Comparison of ENCODE assay signal across 8 mouse cellular contexts in genomic region chr11:116413631-116414022, GRCm38 (mm10). TPM values are rescaled to one million over a fixed set of nuclear protein-coding genes. Genes with fewer than 3 reads are reported as not detected.
DNase-seq lines count a peak whose midpoint lies in the region; ATAC-seq and TF ChIP-seq lines count a peak whose summit lies in the region.

No protein-coding gene starts in this region.

- no peak for TF ChIP-seq POLR2A in limb, embryonic 14.5 days (IDR thresholded peaks at IDR 0.05; ENCODE audit: borderline replicate concordance, extremely low read depth, insufficient read depth, insufficient read length)
- no peak for TF ChIP-seq POLR2A in olfactory bulb, adult 2 months (IDR thresholded peaks at IDR 0.05; ENCODE audit: insufficient read depth, low read depth, low read length)

- no peak for DNase-seq in lung, embryonic 14.5 days
- no peak for DNase-seq in lung, adult 18-20 months
- DNase-seq in limb, embryonic 14.5 days (ENCODE audit: low spot score) = no peak
- DNase-seq in thymus, postnatal 4 days = no peak
- DNase-seq in thymus, postnatal 25 days = no peak
- DNase-seq in urinary bladder, postnatal 25 days (ENCODE audit: low spot score) = no peak

- no peaks in the 10 kb centered on the region for H3K36me3 ChIP-seq in lung, embryonic 14.5 days (ENCODE audit: insufficient read depth)
- H3K36me3 ChIP-seq in embryonic facial prominence, embryonic 15.5 days = no peaks in the 10 kb centered on the region
- H3K36me3 ChIP-seq in limb, embryonic 14.5 days (ENCODE audit: control insufficient read depth, insufficient read depth, low read length) = no peaks in the 10 kb centered on the region

- H3K27me3 ChIP-seq in lung, embryonic 14.5 days (ENCODE audit: insufficient read depth, low read length) = no peaks in the 10 kb centered on the region
- H3K27me3 ChIP-seq in embryonic facial prominence, embryonic 15.5 days = 0 out of 2 replicates have a peak, but pooled peaks cover 2% of the 10 kb centered on the region
- H3K27me3 ChIP-seq in limb, embryonic 14.5 days (ENCODE audit: control insufficient read depth, insufficient read depth, low read length) = no peaks in the 10 kb centered on the region

- ATAC-seq in lung, embryonic 14.5 days (ENCODE audit: insufficient read depth) = no peak
- ATAC-seq in embryonic facial prominence, embryonic 15.5 days (ENCODE audit: insufficient number of reproducible peaks, low FRiP score, low TSS enrichment, low read depth) = peak; percentile 32; the same call in 1 of the 2 replicates
- ATAC-seq in limb, embryonic 14.5 days (ENCODE audit: low FRiP score, low read depth) = no peak

- no peak overlapping the region for H3K27ac ChIP-seq in lung, embryonic 14.5 days (ENCODE audit: low read depth)
- peak overlapping the region; percentile 77; the same call in 1 of the 2 replicates for H3K27ac ChIP-seq in embryonic facial prominence, embryonic 15.5 days (replicated peaks)
- H3K27ac ChIP-seq in limb, embryonic 14.5 days (replicated peaks; ENCODE audit: low read depth, low read length) = no peak overlapping the region
- H3K27ac ChIP-seq in olfactory bulb, adult 2 months (ENCODE audit: insufficient read depth, low read depth, low read length) = peak overlapping the region; percentile 98

- no peak for TF ChIP-seq CTCF in lung, embryonic 14.5 days (IDR thresholded peaks at IDR 0.05; ENCODE audit: low read depth)
- no peak for TF ChIP-seq CTCF in olfactory bulb, adult 2 months (IDR thresholded peaks at IDR 0.05; ENCODE audit: insufficient read depth, low read depth, low read length)

- peak overlapping the region; percentile 76; the same call in 1 of the 2 replicates for H3K4me3 ChIP-seq in lung, embryonic 14.5 days (ENCODE audit: low read depth, low read length)
- peak overlapping the region; percentile 70 for H3K4me3 ChIP-seq in embryonic facial prominence, embryonic 15.5 days (replicated peaks)
- H3K4me3 ChIP-seq in limb, embryonic 14.5 days (replicated peaks; ENCODE audit: low read length) = peak overlapping the region; percentile 78
- H3K4me3 ChIP-seq in olfactory bulb, adult 2 months (ENCODE audit: insufficient read depth, low read depth, low read length) = peak overlapping the region; percentile 92

- H3K9ac ChIP-seq in lung, embryonic 14.5 days = no peak overlapping the region
- H3K9ac ChIP-seq in embryonic facial prominence, embryonic 15.5 days = peak overlapping the region; percentile 37; the same call in 1 of the 2 replicates
- peak overlapping the region; percentile 83; the same call in 1 of the 2 replicates for H3K9ac ChIP-seq in limb, embryonic 14.5 days (ENCODE audit: low read depth, low read length, severe bottlenecking)

- 66% methylated on average over 4 of the region's 4 CpGs for WGBS in lung, embryonic 14.5 days
- 49% methylated on average over 4 of the region's 4 CpGs for WGBS in embryonic facial prominence, embryonic 15.5 days
- 73% methylated on average over 4 of the region's 4 CpGs for WGBS in limb, embryonic 14.5 days
- WGBS in olfactory bulb, adult 2 months = 41% methylated on average over 4 of the region's 4 CpGs

- 0 out of 2 replicates have a peak, but pooled peaks cover 12% of the 10 kb centered on the region for H3K4me1 ChIP-seq in lung, embryonic 14.5 days (ENCODE audit: insufficient read depth)
- peaks cover 35% of the 10 kb centered on the region for H3K4me1 ChIP-seq in embryonic facial prominence, embryonic 15.5 days
- H3K4me1 ChIP-seq in limb, embryonic 14.5 days (ENCODE audit: control insufficient read depth, insufficient read depth, low read length) = peaks cover 21% of the 10 kb centered on the region
- H3K4me1 ChIP-seq in olfactory bulb, adult 2 months (ENCODE audit: control insufficient read depth, insufficient read depth, low read length) = peaks cover 13% of the 10 kb centered on the region

- H3K4me2 ChIP-seq in lung, embryonic 14.5 days = peak overlapping the region; percentile 100
- peak overlapping the region; percentile 95 for H3K4me2 ChIP-seq in embryonic facial prominence, embryonic 15.5 days (replicated peaks)
- H3K4me2 ChIP-seq in limb, embryonic 14.5 days (replicated peaks; ENCODE audit: low read depth, low read length, severe bottlenecking) = peak overlapping the region; percentile 100

- H3K9me3 ChIP-seq in lung, embryonic 14.5 days (ENCODE audit: low read depth, low read length) = no peaks in the 10 kb centered on the region
- no peaks in the 10 kb centered on the region for H3K9me3 ChIP-seq in embryonic facial prominence, embryonic 15.5 days (replicated peaks)
- no peaks in the 10 kb centered on the region for H3K9me3 ChIP-seq in limb, embryonic 14.5 days (ENCODE audit: control insufficient read depth, low read length)

RNA-seq across cellular contexts. Expression of gene Rnf157, which starts 0.8 kb away (rescaled TPM):
- polyA plus RNA-seq in lung, embryonic 14.5 days (2014; fragmentation: Nextera tagmentation; extraction: Ambion mirVana) = 13.9 and 16.8 TPM in 2 replicates
- polyA plus RNA-seq in embryonic facial prominence, embryonic 15.5 days (2015; fragmentation: Nextera tagmentation; extraction: Ambion mirVana) = 15.7 and 17.0 TPM in 2 replicates
- 20.1 and 23.2 TPM in 2 replicates for polyA plus RNA-seq in limb, embryonic 14.5 days (2012; rRNA removed)
- polyA plus RNA-seq in limb, embryonic 14.5 days (2014; fragmentation: Nextera tagmentation; extraction: Ambion mirVana) = 17.3 and 19.7 TPM in 2 replicates
- 199 TPM in 1 of 2 replicates, not detected in the other for polyA plus RNA-seq in olfactory bulb, adult 2 months (2012; ENCODE audit: insufficient read depth, insufficient read length, low replicate concordance, missing spikeins)

RNA-seq across cellular contexts. Expression of gene Ubald2, which starts 20.3 kb away (rescaled TPM):
- 64.9 and 66.7 TPM in 2 replicates for polyA plus RNA-seq in lung, embryonic 14.5 days (2014; fragmentation: Nextera tagmentation; extraction: Ambion mirVana)
- 33.3 and 39.6 TPM in 2 replicates for polyA plus RNA-seq in embryonic facial prominence, embryonic 15.5 days (2015; fragmentation: Nextera tagmentation; extraction: Ambion mirVana)
- 131 and 148 TPM in 2 replicates for polyA plus RNA-seq in limb, embryonic 14.5 days (2012; rRNA removed)
- 46.2 and 48.6 TPM in 2 replicates for polyA plus RNA-seq in limb, embryonic 14.5 days (2014; fragmentation: Nextera tagmentation; extraction: Ambion mirVana)
- polyA plus RNA-seq in olfactory bulb, adult 2 months (2012; ENCODE audit: insufficient read depth, insufficient read length, low replicate concordance, missing spikeins) = not detected in 2 replicates

RNA-seq across cellular contexts. Expression of gene Qrich2, which starts 52.4 kb away (rescaled TPM):
- 0.45 TPM in 1 of 2 replicates, not detected in the other for polyA plus RNA-seq in lung, embryonic 14.5 days (2014; fragmentation: Nextera tagmentation; extraction: Ambion mirVana)
- polyA plus RNA-seq in embryonic facial prominence, embryonic 15.5 days (2015; fragmentation: Nextera tagmentation; extraction: Ambion mirVana) = 0.09 and 0.16 TPM in 2 replicates
- 0.09 and 0.33 TPM in 2 replicates for polyA plus RNA-seq in limb, embryonic 14.5 days (2012; rRNA removed)
- 0.17 and 0.36 TPM in 2 replicates for polyA plus RNA-seq in limb, embryonic 14.5 days (2014; fragmentation: Nextera tagmentation; extraction: Ambion mirVana)
- not detected in 2 replicates for polyA plus RNA-seq in olfactory bulb, adult 2 months (2012; ENCODE audit: insufficient read depth, insufficient read length, low replicate concordance, missing spikeins)

Comparison
In these comparisons a context has a peak if more than half of its experiments do, and no peak if none do; other contexts are left out.
1. H3K27ac ChIP-seq: peak in embryonic facial prominence, embryonic 15.5 days (single experiment) and olfactory bulb, adult 2 months (single experiment); none in lung, embryonic 14.5 days (single experiment) and limb, embryonic 14.5 days (single experiment).
2. Peak in every context shown above with its lines, with median percentiles within 50 percentile points of each other: H3K4me2 ChIP-seq and H3K4me3 ChIP-seq.